ENCODE assay signal across 11 mouse cellular contexts in the genomic region with DNA sequence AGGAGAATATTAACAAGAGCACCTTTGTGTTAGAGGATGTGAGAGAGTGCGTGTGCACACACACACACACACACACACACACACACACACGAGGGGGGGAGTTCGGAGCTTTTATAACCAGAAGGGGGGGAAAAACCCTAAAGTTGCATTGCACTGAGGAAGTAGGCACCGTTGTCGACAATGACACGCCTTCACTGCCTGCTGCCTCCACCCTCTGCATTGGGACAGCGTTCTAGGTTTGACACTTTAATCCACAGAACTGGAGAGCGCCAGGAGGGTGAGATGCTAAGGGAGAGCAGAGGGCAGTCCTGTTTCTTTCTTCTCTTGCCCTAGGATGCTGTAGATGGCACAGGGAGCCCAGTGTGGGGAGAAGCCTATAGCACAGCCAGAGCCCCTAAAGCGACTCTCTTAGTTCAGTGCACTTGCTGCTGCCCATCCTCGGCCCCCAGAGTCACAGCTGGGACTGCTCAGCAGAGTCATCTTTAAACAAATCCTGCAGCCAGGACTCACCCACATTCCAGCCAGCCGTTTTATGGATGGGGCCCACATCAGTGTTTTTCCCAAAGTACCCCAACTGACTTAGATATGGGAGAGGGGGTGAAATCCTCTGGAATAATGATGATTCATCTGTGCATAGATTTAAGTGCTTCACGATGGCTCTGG. TPM values are rescaled to one million over a fixed set of nuclear protein-coding genes. Genes with fewer than 3 reads are reported as not detected.
DNase-seq lines count a peak whose midpoint lies in the region; ATAC-seq and TF ChIP-seq lines count a peak whose summit lies in the region.
"Had no signal": no experiment of that assay in that cellular context is flagged by ENCODE, and none has a peak within 500 bp of the region (broad histone marks: within the 10 kb centered on the region; RNA-seq: fewer than 3 reads in every experiment).

No protein-coding gene starts in this region.

- peak overlapping the region; percentile 100 for H3K27ac ChIP-seq in gastrocnemius, adult 2 months
- H3K27ac ChIP-seq in forebrain, embryonic 14.5 days (ENCODE audit: low read depth, low read length), result peak overlapping the region; percentile 98; the same call in 1 of the 2 replicates
- H3K27ac ChIP-seq in lung, postnatal 0 days (ENCODE audit: low read length), result no peak overlapping the region

- no peak for TF ChIP-seq EP300 in lung, postnatal 0 days (IDR thresholded peaks at IDR 0.05)

- H3K4me2 ChIP-seq in forebrain, embryonic 14.5 days (ENCODE audit: low read length), result no peak overlapping the region
- H3K4me2 ChIP-seq in lung, postnatal 0 days (replicated peaks; ENCODE audit: low read depth, low read length), result no peak overlapping the region

- no peak for DNase-seq in gastrocnemius, adult 2 months
- no peak for DNase-seq in gastrocnemius, adult 8-10 months (ENCODE audit: low spot score in 2 of 2)
- peak; percentile 75 for DNase-seq in A20 (ENCODE audit: low read depth, low spot score)
- no peak for DNase-seq in forebrain, embryonic 14.5 days (ENCODE audit: low spot score)
- no peak for DNase-seq in urinary bladder, postnatal 14 days (ENCODE audit: low spot score)
- no peak for DNase-seq in lung, postnatal 0 days (ENCODE audit: low spot score)
- DNase-seq in frontal cortex, postnatal 10 days (ENCODE audit: low spot score in 2 of 2), result no peak
- DNase-seq: cerebellum, adult 18-20 months; right cerebral cortex, postnatal 4 days had no signal

- no peaks in the 10 kb centered on the region for H3K27me3 ChIP-seq in forebrain, embryonic 14.5 days (replicated peaks; ENCODE audit: control insufficient read depth, insufficient read depth, low read length)
- no peaks in the 10 kb centered on the region for H3K27me3 ChIP-seq in megakaryocyte, embryonic 14.5 days (replicated peaks)
- no peaks in the 10 kb centered on the region for H3K27me3 ChIP-seq in lung, postnatal 0 days (replicated peaks; ENCODE audit: insufficient read depth, low read length)

- H3K9me3 ChIP-seq in forebrain, embryonic 14.5 days (replicated peaks; ENCODE audit: control insufficient read depth, low read length), result no peaks in the 10 kb centered on the region
- H3K9me3 ChIP-seq in megakaryocyte, embryonic 14.5 days, result 0 out of 2 replicates have a peak, but pooled peaks cover 5% of the 10 kb centered on the region
- H3K9me3 ChIP-seq in lung, postnatal 0 days (ENCODE audit: low read length), result no peaks in the 10 kb centered on the region

- TF ChIP-seq CTCF in gastrocnemius, adult 2 months (IDR thresholded peaks at IDR 0.05), result no peak
- no peak for TF ChIP-seq CTCF in lung, postnatal 0 days (IDR thresholded peaks at IDR 0.05)

- H3K9ac ChIP-seq in forebrain, embryonic 14.5 days (ENCODE audit: low read length), result no peak overlapping the region
- no peak overlapping the region for H3K9ac ChIP-seq in lung, postnatal 0 days (replicated peaks; ENCODE audit: low read depth)

- H3K36me3 ChIP-seq in forebrain, embryonic 14.5 days (ENCODE audit: control insufficient read depth, insufficient read depth, low read length), result 0 out of 2 replicates have a peak, but pooled peaks cover 7% of the 10 kb centered on the region
- H3K36me3 ChIP-seq in megakaryocyte, embryonic 14.5 days (replicated peaks; ENCODE audit: low read length), result peaks cover 44% of the 10 kb centered on the region
- H3K36me3 ChIP-seq in lung, postnatal 0 days (ENCODE audit: insufficient read depth, low read length), result peaks cover 11% of the 10 kb centered on the region; the same call in 1 of the 2 replicates

- no peak for ATAC-seq in forebrain, embryonic 14.5 days
- no peak for ATAC-seq in lung, postnatal 0 days

- intact Hi-C loops in gastrocnemius, adult 2 months (cut with DNase I), result no loop called here

- WGBS in forebrain, embryonic 14.5 days, result 74% methylated on average over 12 of the region's 12 CpGs
- 43% methylated on average over 10 of the region's 12 CpGs for WGBS in lung, postnatal 0 days

- H3K4me3 ChIP-seq in gastrocnemius, adult 2 months, result no peak overlapping the region
- H3K4me3 ChIP-seq in forebrain, embryonic 14.5 days (ENCODE audit: low read depth, low read length), result no peak overlapping the region
- H3K4me3 ChIP-seq in megakaryocyte, embryonic 14.5 days (replicated peaks), result peak overlapping the region; percentile 74
- no peak overlapping the region for H3K4me3 ChIP-seq in lung, postnatal 0 days (ENCODE audit: low read depth, low read length)

- peaks cover 46% of the 10 kb centered on the region for H3K4me1 ChIP-seq in forebrain, embryonic 14.5 days (ENCODE audit: control insufficient read depth, insufficient read depth, low read length)
- H3K4me1 ChIP-seq in megakaryocyte, embryonic 14.5 days, result peaks cover 99% of the 10 kb centered on the region
- peaks cover 25% of the 10 kb centered on the region for H3K4me1 ChIP-seq in lung, postnatal 0 days (ENCODE audit: insufficient read depth, low read depth, low read length)

RNA-seq across cellular contexts. Expression of a gene that starts 23.9 kb away (rescaled TPM):
- total RNA-seq in gastrocnemius, adult 2 months (2021), result 1 to 10 TPM; 4.9 to 5.7 TPM
- 1 to 10 TPM; 5.9 to 7.6 (median 6.4) TPM for total RNA-seq in gastrocnemius, adult 8-10 months (2022)
- 10.2 and 13.0 TPM in 2 replicates for polyA plus RNA-seq in forebrain, embryonic 14.5 days (2014; fragmentation: Nextera tagmentation; extraction: Ambion mirVana)
- polyA plus RNA-seq in megakaryocyte, embryonic 14.5 days (2012; ENCODE audit: insufficient read depth, low replicate concordance), result 2.9 TPM in 1 of 2 replicates, not detected in the other
- polyA plus RNA-seq in lung, postnatal 0 days (2015; fragmentation: Nextera tagmentation; extraction: Ambion mirVana), result 13.2 and 13.5 TPM in 2 replicates

RNA-seq across cellular contexts. Expression of a gene that starts 24.2 kb away (rescaled TPM):
- 1 to 10 TPM; 3.8 to 5.8 TPM for total RNA-seq in gastrocnemius, adult 2 months (2021)
- total RNA-seq in gastrocnemius, adult 8-10 months (2022), result 1 to 10 TPM; 3.6 to 5.5 (median 4.4) TPM
- 17.3 and 19.0 TPM in 2 replicates for polyA plus RNA-seq in forebrain, embryonic 14.5 days (2014; fragmentation: Nextera tagmentation; extraction: Ambion mirVana)
- polyA plus RNA-seq in megakaryocyte, embryonic 14.5 days (2012; ENCODE audit: insufficient read depth, low replicate concordance), result 2.2 and 10.5 TPM in 2 replicates
- 27.8 and 28.2 TPM in 2 replicates for polyA plus RNA-seq in lung, postnatal 0 days (2015; fragmentation: Nextera tagmentation; extraction: Ambion mirVana)

RNA-seq across cellular contexts. Expression of a gene that starts 24.4 kb away (rescaled TPM):
- total RNA-seq in gastrocnemius, adult 2 months (2021), result under 1 TPM; 0.70 to 0.84 TPM
- not detected for total RNA-seq in gastrocnemius, adult 8-10 months (2022)
- polyA plus RNA-seq in forebrain, embryonic 14.5 days (2014; fragmentation: Nextera tagmentation; extraction: Ambion mirVana), result not detected in 2 replicates
- not detected in 2 replicates for polyA plus RNA-seq in megakaryocyte, embryonic 14.5 days (2012; ENCODE audit: insufficient read depth, low replicate concordance)
- polyA plus RNA-seq in lung, postnatal 0 days (2015; fragmentation: Nextera tagmentation; extraction: Ambion mirVana), result 1.7 and 1.9 TPM in 2 replicates
- total RNA-seq: liver, adult 2 months had no signal
